Mouse (Mus musculus): ENCODE data around the gene Txndc11.

DNA sequence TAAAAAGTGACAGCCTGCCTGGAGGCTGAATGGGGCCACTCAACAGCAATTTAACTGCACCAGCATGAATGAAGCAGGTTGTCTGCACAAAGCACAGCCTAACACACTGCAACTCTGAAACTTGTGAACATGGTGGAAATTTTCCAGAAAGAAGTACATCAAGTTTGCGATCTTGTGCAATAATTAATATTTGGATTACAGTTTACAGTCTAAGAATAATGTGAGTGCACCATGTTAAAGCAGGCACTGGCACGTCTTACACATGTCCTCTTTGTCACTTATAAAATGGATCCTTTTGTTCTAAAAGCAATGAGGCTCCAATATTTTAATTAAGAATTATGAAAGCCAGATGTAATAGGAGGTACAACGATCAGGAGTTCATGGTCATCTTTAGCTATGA, 37.1 kb downstream of the Txndc11 start:
- TF ChIP-seq MYOG (IDR thresholded peaks at IDR 0.05; ENCODE audit: control insufficient read depth, extremely low read depth, insufficient read length): no peak
- TF ChIP-seq CTCF (IDR thresholded peaks at IDR 0.05; ENCODE audit: control insufficient read depth, insufficient read depth, insufficient read length): no peak
- no peak for TF ChIP-seq FOSL1 (IDR thresholded peaks at IDR 0.05; ENCODE audit: insufficient read depth, low read length, poor library complexity, severe bottlenecking)
- no peak for TF ChIP-seq MYOD1 (IDR thresholded peaks at IDR 0.05; ENCODE audit: control insufficient read depth, insufficient read length, low read depth)
